Mouse (Mus musculus) erythroblast, embryonic 14.5 days (primary cell): ENCODE results near the gene Pkn1.

Experiments used
- GATA1 ChIP-seq: IDR thresholded peaks from 2 replicates; pipeline ENCODE4 v1.6.1; 2012; ENCODE audit warnings: low read length, inconsistent platforms, mixed read lengths
- TAL1 ChIP-seq: IDR thresholded peaks from 3 replicates; pipeline ENCODE4 v1.6.1; 2012; ENCODE audit warnings: low read length, inconsistent platforms, mixed read lengths

DNA sequence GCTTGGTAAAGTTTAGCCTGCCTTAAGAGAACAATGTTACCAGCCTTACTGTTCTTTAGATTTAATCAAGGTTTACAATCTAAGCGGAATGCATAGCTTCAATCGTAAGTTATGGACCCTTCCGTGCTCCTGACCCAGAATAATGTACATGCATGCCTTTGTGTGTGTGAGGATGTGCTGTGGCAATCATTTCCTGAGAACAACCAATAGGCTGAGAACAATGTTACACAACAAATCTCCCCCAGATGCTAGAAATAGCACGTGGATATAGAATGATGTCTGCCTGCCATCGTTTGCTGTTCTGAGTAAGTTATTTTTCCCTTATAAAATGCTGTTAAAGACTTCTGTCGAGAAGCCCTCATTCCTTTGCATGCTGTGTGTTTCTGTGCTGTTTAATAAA is 33.9 kb upstream of the Pkn1 start:
- TF ChIP-seq GATA1 (no peak), TAL1 (no peak)
